16 mouse cellular contexts compared by ENCODE assay signal in genomic region chr19:26781209-26781608, GRCm38 (mm10).
"Had no signal": no experiment of that assay in that cellular context is flagged by ENCODE, and none has a peak within 500 bp of the region (broad histone marks: within the 10 kb centered on the region; RNA-seq: fewer than 3 reads in every experiment).

No protein-coding gene starts in this region.

- DNase-seq: gastrocnemius, postnatal 14 days; gastrocnemius, postnatal 36 days; heart, adult 18-20 months; heart, postnatal 10 days; heart, postnatal 4 days; kidney, adult 18-20 months; kidney, adult 8-10 months; kidney, postnatal 14 days; kidney, postnatal 36 days; layer of hippocampus, adult 9-11 months; layer of hippocampus, postnatal 36 days; left cerebral cortex, postnatal 4 days had no signal

- ATAC-seq: hindbrain, embryonic 16.5 days; intestine, embryonic 15.5 days; intestine, postnatal 0 days; liver, embryonic 12.5 days had no signal
